Mouse (Mus musculus) embryonic facial prominence, embryonic 13.5 days (tissue): ENCODE results near the gene Prtg. TPM values are rescaled to one million over a fixed set of nuclear protein-coding genes. Genes with fewer than 3 reads are reported as not detected.
A peak's percentile ranks its signal among the peaks of the same experiment; 100 is the strongest.

Experiments used
- ATAC-seq: fragments of 200-750 bp; cut with Nextera tagmentation; 2 replicates; pipeline ENCODE4 v1.8.0; 2017; ENCODE audit warnings: low read depth; ENCODE audit not compliant: insufficient number of reproducible peaks, insufficient read depth, low FRiP score, low TSS enrichment
- H3K27ac ChIP-seq: fragments of 300-500 bp; sonication (generic); 2 replicates; pipeline ENCODE4 v1.5.1; 2015; ENCODE audit warnings: moderate library complexity, mild to moderate bottlenecking, inconsistent platforms
- H3K27me3 ChIP-seq: fragments of 300-500 bp; sonication (generic); 2 replicates; pipeline ENCODE4 v1.6.1; 2015; ENCODE audit warnings: mild to moderate bottlenecking, inconsistent platforms
- H3K36me3 ChIP-seq: fragments of 300-500 bp; sonication (generic); 2 replicates; pipeline ENCODE4 v1.6.1; 2015; ENCODE audit warnings: mild to moderate bottlenecking, inconsistent platforms
- H3K4me1 ChIP-seq: fragments of 300-500 bp; sonication (generic); 2 replicates; pipeline ENCODE4 v1.6.1; 2015; ENCODE audit warnings: inconsistent platforms
- H3K4me2 ChIP-seq: fragments of 300-500 bp; sonication (generic); 2 replicates; pipeline ENCODE4 v1.6.1; 2015; ENCODE audit warnings: moderate library complexity, mild to moderate bottlenecking, inconsistent platforms
- H3K4me3 ChIP-seq: fragments of 300-500 bp; sonication (generic); 2 replicates; pipeline ENCODE4 v1.5.1; 2015; ENCODE audit warnings: mild to moderate bottlenecking, inconsistent platforms
- H3K9ac ChIP-seq: fragments of 300-500 bp; sonication (generic); 2 replicates; pipeline ENCODE4 v1.6.1; 2015; ENCODE audit warnings: mild to moderate bottlenecking, inconsistent platforms
- H3K9me3 ChIP-seq: fragments of 300-500 bp; sonication (generic); 2 replicates; pipeline ENCODE4 v1.6.1; 2016; ENCODE audit warnings: inconsistent platforms
- WGBS: fragments of 180-500 bp; shearing (Covaris S2); methylation state at CpG from one replicate; pipeline ENCODE4 v1.1.7; 2015; ENCODE audit warnings: mixed read lengths; 5-methylcytosine and 5-hydroxymethylcytosine counted together
- polyA plus RNA-seq: library from polyadenylated mRNA; unstranded; fragments of >200 nt; fragmentation: Nextera tagmentation; extraction: Ambion mirVana; gene quantifications from 2 replicates; pipeline ENCODE4 v1.2.1, GENCODE M21; 2015

Prtg gene
- polyA plus RNA-seq, 1 experiment from 2014 or later: 1.8 TPM

DNA sequence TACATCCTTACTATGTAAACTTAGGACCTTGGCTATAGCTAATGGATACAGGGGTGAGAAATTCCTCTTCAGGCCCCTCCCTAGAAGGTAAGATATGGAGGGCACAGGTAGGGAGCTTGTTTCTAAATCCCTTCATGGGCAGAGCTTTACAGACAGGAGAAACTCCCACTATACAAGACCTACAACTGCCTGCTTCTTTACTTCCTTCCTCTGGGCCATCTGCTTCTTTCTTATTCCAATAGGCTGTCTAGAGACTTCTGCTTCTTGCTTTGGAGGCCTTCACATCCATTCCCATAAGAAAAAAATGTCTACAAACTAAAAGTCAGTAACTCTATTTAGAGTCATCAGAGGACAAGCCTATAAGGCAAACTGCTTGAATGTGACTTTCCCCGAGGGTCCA lies 18.9 kb upstream of the Prtg start:
- 84% methylated on average over 1 of the region's 1 CpGs for WGBS
- H3K4me3 ChIP-seq: no peak overlapping the region
- H3K36me3 ChIP-seq: no peaks in the 10 kb centered on the region
- no peak for ATAC-seq
- H3K9me3 ChIP-seq: no peaks in the 10 kb centered on the region
- H3K4me2 ChIP-seq: no peak overlapping the region
- no peaks in the 10 kb centered on the region for H3K27me3 ChIP-seq
- H3K27ac ChIP-seq: no peak overlapping the region
- no peak overlapping the region for H3K9ac ChIP-seq
- peaks cover 20% of the 10 kb centered on the region for H3K4me1 ChIP-seq

DNA sequence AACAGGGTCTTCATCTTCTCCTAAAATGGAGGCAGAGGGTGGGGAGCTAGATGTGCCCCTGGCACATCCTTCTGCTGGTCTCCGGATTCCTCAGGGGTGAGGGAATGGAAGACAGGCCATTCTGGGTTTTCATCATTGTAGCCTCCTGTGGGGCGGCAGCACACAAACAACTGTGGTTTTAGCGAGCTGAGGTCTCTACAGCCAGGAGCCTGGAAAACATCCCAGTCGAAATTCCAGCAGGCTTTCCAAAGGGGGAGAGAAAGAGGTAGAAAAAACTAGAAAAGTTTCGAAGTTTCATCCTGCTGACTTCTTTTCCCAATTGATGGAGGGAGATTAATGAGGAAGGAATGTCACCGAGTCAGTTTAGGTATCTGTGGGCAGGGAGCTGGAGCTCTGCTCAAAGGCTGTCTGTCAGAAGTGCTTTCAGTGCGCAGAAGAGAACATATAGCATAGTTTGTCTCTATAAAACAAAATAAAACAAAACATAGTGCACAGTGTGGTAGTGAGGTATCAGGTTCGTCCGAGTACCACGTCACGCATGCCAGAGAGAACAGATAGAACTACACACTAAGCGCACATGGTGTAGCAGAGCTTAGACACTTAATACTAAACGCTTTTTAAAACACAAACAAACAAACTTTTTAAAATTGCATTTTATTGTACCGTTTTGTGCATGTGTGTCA lies 16.0 kb upstream of the Prtg start:
- Histone ChIP-seq H3K27ac (peak overlapping the region; percentile 83), H3K4me2 (peak overlapping the region; percentile 53), H3K9ac (no peak overlapping the region), H3K9me3 (no peaks in the 10 kb centered on the region), H3K36me3 (no peaks in the 10 kb centered on the region), H3K27me3 (no peaks in the 10 kb centered on the region), H3K4me3 (peak overlapping the region; percentile 10; the same call in 1 of the 2 replicates), H3K4me1 (peaks cover 20% of the 10 kb centered on the region)
- 23% methylated on average over 14 of the region's 14 CpGs for WGBS
- ATAC-seq: peak; percentile 69; the same call in 1 of the 2 replicates

DNA sequence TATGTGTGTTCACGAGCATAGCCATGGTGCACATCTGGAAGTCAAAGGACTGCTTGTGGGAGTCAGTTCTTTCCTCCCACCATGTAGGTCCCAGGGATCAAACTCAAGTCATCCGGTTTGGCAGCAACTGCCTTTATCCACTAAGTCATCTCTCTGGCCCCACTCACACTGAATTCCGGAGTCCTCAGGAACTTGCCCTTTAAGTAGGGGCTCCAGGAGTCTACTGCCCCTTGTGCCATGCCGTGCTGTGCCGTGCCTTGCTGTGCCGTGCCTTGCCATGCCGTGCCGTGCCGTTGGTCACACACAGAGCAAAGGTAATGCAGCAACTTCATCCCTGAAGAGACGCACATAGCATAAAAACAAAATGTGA lies 15.5 kb upstream of the Prtg start:
- 16% methylated on average over 10 of the region's 10 CpGs for WGBS
- ATAC-seq: peak; percentile 33; the same call in 1 of the 2 replicates
- H3K27ac ChIP-seq: peak overlapping the region; percentile 83
- H3K4me2 ChIP-seq: peak overlapping the region; percentile 53
- no peaks in the 10 kb centered on the region for H3K27me3 ChIP-seq
- H3K4me3 ChIP-seq: no peak overlapping the region
- H3K9me3 ChIP-seq: no peaks in the 10 kb centered on the region
- no peaks in the 10 kb centered on the region for H3K36me3 ChIP-seq
- no peak overlapping the region for H3K9ac ChIP-seq
- H3K4me1 ChIP-seq: peaks cover 20% of the 10 kb centered on the region

DNA sequence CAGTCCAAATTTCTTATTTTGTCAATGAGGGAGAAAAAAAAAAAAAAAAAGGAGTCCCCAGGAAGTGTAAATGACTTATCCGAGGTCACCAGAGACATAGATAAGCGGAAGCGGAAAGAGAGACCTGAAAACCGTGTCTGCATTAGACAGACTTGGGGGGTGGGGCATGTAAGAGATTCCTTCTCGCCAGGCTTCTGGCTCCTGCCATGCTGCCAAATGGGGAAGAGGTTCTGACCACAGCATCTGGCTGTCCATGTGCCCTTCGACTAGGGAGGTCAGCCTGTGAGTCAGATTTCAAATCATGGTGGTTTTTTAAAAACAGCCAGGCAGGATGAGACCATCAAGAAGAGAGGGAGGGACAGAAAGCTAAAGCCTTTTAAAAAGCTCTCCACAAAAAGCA lies 15.0 kb upstream of the Prtg start:
- H3K4me2 ChIP-seq: peak overlapping the region; percentile 53

DNA sequence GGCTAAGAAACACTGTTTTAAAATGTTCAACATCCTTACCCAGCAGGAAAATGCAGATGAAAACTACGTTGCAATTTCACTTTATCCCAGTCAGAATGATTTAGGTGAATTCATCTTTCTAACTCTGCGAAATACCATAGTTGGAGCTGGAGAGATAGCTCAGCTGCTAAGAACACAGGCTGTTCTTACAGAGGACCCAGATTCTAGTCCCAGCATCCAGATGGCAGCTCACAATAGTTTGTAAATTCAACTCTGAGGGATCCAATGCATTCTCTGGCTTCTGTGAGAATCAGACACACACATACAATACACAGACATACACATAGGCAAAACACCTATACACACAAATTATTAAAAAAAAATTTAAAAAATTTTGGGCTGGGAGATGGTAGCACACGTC lies 11.4 kb upstream of the Prtg start:
- H3K27me3 ChIP-seq: no peaks in the 10 kb centered on the region
- ATAC-seq: no peak
- H3K36me3 ChIP-seq: no peaks in the 10 kb centered on the region
- H3K9me3 ChIP-seq: no peaks in the 10 kb centered on the region
- 82% methylated on average over 3 of the region's 3 CpGs for WGBS
- no peak overlapping the region for H3K4me3 ChIP-seq
- H3K4me1 ChIP-seq: peaks cover 18% of the 10 kb centered on the region
- no peak overlapping the region for H3K4me2 ChIP-seq
- H3K9ac ChIP-seq: no peak overlapping the region
- no peak overlapping the region for H3K27ac ChIP-seq

More for the DNA sequence above, 15.0 kb upstream of the Prtg start:
- no peaks in the 10 kb centered on the region for H3K9me3 ChIP-seq
- no peak overlapping the region for H3K4me3 ChIP-seq
- no peaks in the 10 kb centered on the region for H3K36me3 ChIP-seq
- peaks cover 20% of the 10 kb centered on the region for H3K4me1 ChIP-seq
- H3K9ac ChIP-seq: no peak overlapping the region
- WGBS: 4% methylated on average over 6 of the region's 6 CpGs
- ATAC-seq: no peak
- peak overlapping the region; percentile 7; the same call in 1 of the 2 replicates for H3K27ac ChIP-seq
- H3K27me3 ChIP-seq: no peaks in the 10 kb centered on the region

DNA sequence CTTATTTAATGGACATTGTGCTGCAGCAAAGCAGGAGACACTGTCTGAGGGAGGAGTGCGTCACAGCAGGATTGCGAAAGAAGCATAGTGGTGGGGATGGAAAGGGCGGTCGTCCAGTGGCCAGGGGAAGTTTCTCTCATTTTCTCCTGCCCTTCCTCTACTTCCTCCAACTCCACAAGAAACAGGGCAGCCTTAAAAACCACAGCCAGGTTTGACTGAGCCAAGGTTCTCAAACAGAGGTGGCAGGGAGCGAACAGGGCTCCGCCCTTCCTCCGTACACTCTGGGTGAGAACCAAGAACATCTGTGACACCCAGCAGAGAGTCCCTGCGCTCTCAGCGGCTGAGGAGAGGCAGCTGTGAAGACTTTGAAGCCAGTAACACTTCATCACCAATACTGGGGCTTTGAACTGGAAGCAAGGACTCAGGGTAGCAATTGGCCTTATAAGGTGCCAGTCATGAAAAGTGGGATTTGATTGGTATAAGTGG lies 9.5 kb upstream of the Prtg start:
- no peak for ATAC-seq
- Histone ChIP-seq H3K27me3 (no peaks in the 10 kb centered on the region), H3K4me2 (no peak overlapping the region), H3K9ac (no peak overlapping the region), H3K9me3 (no peaks in the 10 kb centered on the region), H3K36me3 (no peaks in the 10 kb centered on the region), H3K4me3 (no peak overlapping the region), H3K4me1 (no peaks in the 10 kb centered on the region), H3K27ac (no peak overlapping the region)
- 56% methylated on average over 9 of the region's 9 CpGs for WGBS

DNA sequence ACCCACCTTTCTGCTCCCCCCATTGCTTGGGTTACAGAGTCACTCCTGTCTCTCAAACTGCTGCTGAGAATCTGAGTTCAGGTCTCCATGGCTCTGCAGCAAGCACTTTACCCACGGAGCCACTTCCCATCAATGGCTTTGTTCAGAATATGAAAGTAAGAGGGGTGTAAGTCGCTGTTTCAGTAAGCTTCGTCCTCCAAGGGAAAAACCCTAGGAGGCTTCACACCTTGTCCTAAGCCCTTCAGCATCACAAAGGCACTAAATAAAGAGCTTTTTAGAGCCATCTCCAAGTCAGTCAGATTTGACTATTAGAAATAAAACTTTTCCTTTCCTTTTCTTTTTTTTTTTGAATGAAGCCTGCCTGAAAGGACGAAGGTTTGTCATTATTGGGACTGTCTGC lies 3.4 kb upstream of the Prtg start:
- ATAC-seq: no peak
- no peaks in the 10 kb centered on the region for H3K27me3 ChIP-seq
- no peaks in the 10 kb centered on the region for H3K36me3 ChIP-seq
- H3K4me3 ChIP-seq: no peak overlapping the region
- H3K4me2 ChIP-seq: no peak overlapping the region
- peaks cover 22% of the 10 kb centered on the region for H3K4me1 ChIP-seq
- WGBS: 28% methylated on average over 4 of the region's 4 CpGs
- no peak overlapping the region for H3K9ac ChIP-seq
- H3K27ac ChIP-seq: no peak overlapping the region
- no peaks in the 10 kb centered on the region for H3K9me3 ChIP-seq

DNA sequence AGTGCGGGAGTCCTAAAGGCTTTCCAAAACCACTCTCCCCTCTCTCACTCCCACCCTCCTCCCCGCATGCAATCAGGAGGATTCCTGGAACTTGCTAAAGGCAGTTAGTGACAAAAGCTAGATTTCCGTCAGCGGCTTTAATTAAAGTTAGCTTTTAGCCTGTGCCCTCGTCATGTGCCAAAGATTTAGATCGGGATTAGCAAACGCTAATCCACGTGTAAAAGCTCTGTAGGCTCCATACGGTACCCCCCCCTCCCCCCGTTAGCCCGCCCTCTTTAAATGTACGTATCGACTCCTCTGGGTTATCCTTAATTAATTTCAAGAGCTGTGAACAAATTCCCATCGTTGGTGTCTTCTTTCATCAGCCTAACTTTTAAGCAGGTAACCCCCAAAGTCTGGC lies 528 bp upstream of the Prtg start:
- WGBS: 7% methylated on average over 14 of the region's 14 CpGs
- H3K36me3 ChIP-seq: no peaks in the 10 kb centered on the region
- H3K9me3 ChIP-seq: no peaks in the 10 kb centered on the region
- H3K4me1 ChIP-seq: peaks cover 27% of the 10 kb centered on the region
- peak overlapping the region; percentile 82 for H3K4me3 ChIP-seq
- peak overlapping the region; percentile 91 for H3K27ac ChIP-seq
- H3K4me2 ChIP-seq: peak overlapping the region; percentile 99
- no peaks in the 10 kb centered on the region for H3K27me3 ChIP-seq
- ATAC-seq: no peak
- H3K9ac ChIP-seq: peak overlapping the region; percentile 92

DNA sequence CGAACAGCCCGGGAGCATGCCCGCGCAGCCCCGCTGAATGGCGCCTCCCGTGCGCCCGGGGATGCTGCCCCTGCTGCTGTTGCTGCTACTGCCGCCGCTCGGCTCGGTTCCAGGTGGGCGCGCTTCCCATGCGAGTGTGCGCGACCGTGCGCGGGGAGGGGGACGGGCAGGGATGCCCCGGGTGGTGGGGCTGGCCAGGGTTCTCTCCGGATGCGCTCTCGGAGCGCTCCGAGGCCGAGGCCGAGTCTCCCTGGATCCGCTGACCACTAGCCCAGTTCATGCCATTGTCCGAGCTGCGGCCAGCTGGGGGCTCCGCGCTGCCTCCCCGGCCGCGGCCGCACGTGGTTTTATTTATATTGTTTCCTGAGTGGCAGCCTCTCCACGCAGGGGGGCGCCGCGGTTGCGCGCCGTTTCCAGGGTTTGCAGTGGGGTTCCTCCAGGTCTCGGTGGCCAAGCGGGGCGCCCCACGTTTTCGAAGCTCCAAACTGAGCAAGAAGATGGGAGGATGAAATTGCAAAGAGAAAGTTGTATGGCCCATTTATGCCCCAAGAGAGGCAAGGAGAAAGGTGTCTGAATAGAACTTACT lies 839 bp downstream of the Prtg start:
- no peaks in the 10 kb centered on the region for H3K27me3 ChIP-seq
- WGBS: under 1% methylated on average over 44 of the region's 52 CpGs
- peak overlapping the region; percentile 91 for H3K27ac ChIP-seq
- peak overlapping the region; percentile 92 for H3K9ac ChIP-seq
- ATAC-seq: peak; percentile 76
- H3K9me3 ChIP-seq: no peaks in the 10 kb centered on the region
- peak overlapping the region; percentile 82 for H3K4me3 ChIP-seq
- peak overlapping the region; percentile 99 for H3K4me2 ChIP-seq
- H3K4me1 ChIP-seq: peaks cover 28% of the 10 kb centered on the region
- H3K36me3 ChIP-seq: no peaks in the 10 kb centered on the region

DNA sequence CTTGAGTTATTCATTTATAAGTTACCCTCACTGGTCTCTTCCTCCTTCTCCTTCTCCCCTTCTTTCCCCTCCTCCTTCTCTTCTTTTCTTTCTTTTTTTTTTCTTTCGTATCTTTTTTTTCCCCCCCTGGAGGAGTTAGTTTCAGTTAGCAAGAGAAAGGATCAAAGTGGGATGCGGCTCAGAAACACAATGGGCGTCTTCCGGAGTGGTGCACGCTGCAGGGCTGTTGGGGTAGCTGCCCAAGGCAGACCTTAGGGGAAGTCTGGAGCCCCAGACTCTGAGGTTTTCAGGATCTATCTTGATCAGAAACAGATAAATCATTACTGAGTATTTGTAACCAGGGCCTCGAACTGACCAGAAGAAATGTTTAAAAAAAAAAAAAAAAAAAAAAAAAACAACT lies 1.5 kb downstream of the Prtg start:
- peak overlapping the region; percentile 92 for H3K9ac ChIP-seq
- H3K4me3 ChIP-seq: peak overlapping the region; percentile 82
- H3K36me3 ChIP-seq: no peaks in the 10 kb centered on the region
- H3K9me3 ChIP-seq: no peaks in the 10 kb centered on the region
- no peaks in the 10 kb centered on the region for H3K27me3 ChIP-seq
- H3K4me1 ChIP-seq: peaks cover 35% of the 10 kb centered on the region
- peak overlapping the region; percentile 99 for H3K4me2 ChIP-seq
- peak overlapping the region; percentile 91 for H3K27ac ChIP-seq
- 2% methylated on average over 6 of the region's 6 CpGs for WGBS
- no peak for ATAC-seq

DNA sequence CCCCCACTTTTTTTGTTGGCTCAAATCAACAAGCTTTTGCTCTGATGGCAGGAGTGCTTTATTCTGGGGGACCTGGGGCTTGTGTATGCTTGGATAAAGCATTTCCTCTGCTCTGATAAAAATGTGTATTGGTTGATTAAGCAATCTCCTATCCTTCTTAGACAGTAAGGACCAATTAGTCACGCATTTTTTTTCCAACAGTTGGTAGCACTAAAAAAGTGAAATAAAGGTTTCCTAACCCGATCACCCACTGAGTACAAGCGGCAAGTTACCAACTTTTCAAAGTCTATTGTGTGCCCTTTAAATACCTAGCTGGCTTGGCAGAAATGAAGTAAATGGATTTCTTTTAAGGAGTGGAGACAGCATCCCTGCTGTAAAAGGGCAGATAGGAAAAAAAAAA lies 1.9 kb downstream of the Prtg start:
- peak overlapping the region; percentile 99 for H3K4me2 ChIP-seq
- H3K36me3 ChIP-seq: no peaks in the 10 kb centered on the region
- 10% methylated on average over 3 of the region's 3 CpGs for WGBS
- peaks cover 37% of the 10 kb centered on the region for H3K4me1 ChIP-seq
- peak overlapping the region; percentile 82 for H3K4me3 ChIP-seq
- H3K27ac ChIP-seq: no peak overlapping the region
- H3K27me3 ChIP-seq: no peaks in the 10 kb centered on the region
- H3K9me3 ChIP-seq: no peaks in the 10 kb centered on the region
- H3K9ac ChIP-seq: peak overlapping the region; percentile 92; the same call in 1 of the 2 replicates
- ATAC-seq: no peak

DNA sequence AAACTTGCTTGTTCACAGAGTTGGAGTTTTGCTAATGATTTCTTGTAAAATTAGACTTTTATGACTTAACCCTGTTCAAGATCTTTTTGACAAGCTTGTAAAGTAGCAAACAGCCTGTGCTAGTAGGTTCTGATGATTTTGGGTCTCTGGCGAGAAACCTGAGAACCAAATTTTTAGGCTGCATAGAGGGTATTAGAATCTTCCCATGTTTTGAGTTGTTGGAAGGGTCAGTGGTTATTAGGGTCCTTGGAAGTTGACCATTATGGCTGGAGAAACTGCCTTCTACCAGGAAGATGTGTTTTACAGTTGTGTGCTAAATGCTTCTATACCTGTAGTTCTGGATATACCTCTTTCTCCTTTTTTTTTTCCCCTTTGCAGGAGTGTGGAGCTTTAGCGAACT lies 2.4 kb downstream of the Prtg start:
- H3K27me3 ChIP-seq: no peaks in the 10 kb centered on the region
- H3K9me3 ChIP-seq: no peaks in the 10 kb centered on the region
- H3K9ac ChIP-seq: peak overlapping the region; percentile 92
- H3K4me3 ChIP-seq: 0 out of 2 replicates have a peak overlapping the region, but pooled peaks have one; percentile 82
- H3K4me1 ChIP-seq: peaks cover 40% of the 10 kb centered on the region
- no peaks in the 10 kb centered on the region for H3K36me3 ChIP-seq
- H3K27ac ChIP-seq: 0 out of 2 replicates have a peak overlapping the region, but pooled peaks have one; percentile 23
- no peak for ATAC-seq
- WGBS: 63% methylated on average over 2 of the region's 2 CpGs
- peak overlapping the region; percentile 99 for H3K4me2 ChIP-seq
